Mouse (Mus musculus): ENCODE measurements around the gene AU040320. TPM values are rescaled to one million over a fixed set of nuclear protein-coding genes. Genes with fewer than 3 reads are reported as not detected.

The AU040320 gene
- polyA plus RNA-seq, 1 experiment from 2014 or later, result 18.8 TPM

DNA sequence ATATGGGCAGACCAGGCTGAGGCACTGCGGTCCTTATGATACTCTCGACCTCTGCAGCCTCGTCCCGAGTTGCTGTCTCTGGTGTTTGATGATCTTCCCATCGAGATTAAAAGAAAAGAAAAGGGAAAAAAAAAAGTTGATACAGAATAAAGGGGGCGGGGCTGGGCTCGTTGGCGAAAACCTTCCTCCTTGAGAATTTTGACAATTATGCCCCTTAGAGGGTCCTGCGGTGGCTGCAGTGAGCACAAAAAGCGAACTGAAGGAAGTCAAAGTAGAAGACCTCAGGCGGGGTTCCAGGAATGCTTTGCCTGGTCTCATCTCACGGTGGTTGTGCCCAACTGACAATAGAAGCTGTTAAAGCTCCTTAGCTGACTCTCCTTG lies 877 bp downstream of the AU040320 start:
- Histone ChIP-seq H3K9ac (ENCODE audit: low read depth, low read length) (peak overlapping the region; percentile 85), H3K27me3 (replicated peaks; ENCODE audit: control insufficient read depth, insufficient read depth, low read length) (no peaks in the 10 kb centered on the region), H3K4me1 (ENCODE audit: control insufficient read depth, insufficient read depth, low read length) (peaks cover 28% of the 10 kb centered on the region), H3K9me3 (ENCODE audit: control insufficient read depth, low read length) (no peaks in the 10 kb centered on the region), H3K4me3 (ENCODE audit: low read depth, low read length) (peak overlapping the region; percentile 92), H3K36me3 (ENCODE audit: control insufficient read depth, insufficient read depth, low read length) (peaks cover 22% of the 10 kb centered on the region; the same call in 1 of the 2 replicates), H3K4me2 (ENCODE audit: low read depth, low read length) (peak overlapping the region; percentile 99), H3K27ac (replicated peaks; ENCODE audit: low read depth, low read length) (peak overlapping the region; percentile 92)
- under 1% methylated on average over 12 of the region's 12 CpGs for WGBS
- DNase-seq (ENCODE audit: low spot score) (no peak), ATAC-seq (ENCODE audit: low read depth) (no peak)

- H3K36me3 ChIP-seq (ENCODE audit: control insufficient read depth, insufficient read depth, low read length), result peaks cover 21% of the 10 kb centered on the region; the same call in 1 of the 2 replicates
- no peak overlapping the region for H3K27ac ChIP-seq (replicated peaks; ENCODE audit: low read depth, low read length)
- peaks cover 26% of the 10 kb centered on the region for H3K4me1 ChIP-seq (ENCODE audit: control insufficient read depth, insufficient read depth, low read length)
- ATAC-seq (ENCODE audit: low read depth), result no peak
- H3K9ac ChIP-seq (ENCODE audit: low read depth, low read length), result peak overlapping the region; percentile 85; the same call in 1 of the 2 replicates
- H3K4me3 ChIP-seq (ENCODE audit: low read depth, low read length), result peak overlapping the region; percentile 92
- H3K27me3 ChIP-seq (replicated peaks; ENCODE audit: control insufficient read depth, insufficient read depth, low read length), result no peaks in the 10 kb centered on the region
- 47% methylated on average over 12 of the region's 12 CpGs for WGBS
- H3K4me2 ChIP-seq (ENCODE audit: low read depth, low read length), result peak overlapping the region; percentile 99
- DNase-seq (ENCODE audit: low spot score), result no peak
- no peaks in the 10 kb centered on the region for H3K9me3 ChIP-seq (ENCODE audit: control insufficient read depth, low read length)
Observed at GRCm38 (mm10) chr4:126754736-126755374, 1.5 kb downstream of the AU040320 start.

DNA sequence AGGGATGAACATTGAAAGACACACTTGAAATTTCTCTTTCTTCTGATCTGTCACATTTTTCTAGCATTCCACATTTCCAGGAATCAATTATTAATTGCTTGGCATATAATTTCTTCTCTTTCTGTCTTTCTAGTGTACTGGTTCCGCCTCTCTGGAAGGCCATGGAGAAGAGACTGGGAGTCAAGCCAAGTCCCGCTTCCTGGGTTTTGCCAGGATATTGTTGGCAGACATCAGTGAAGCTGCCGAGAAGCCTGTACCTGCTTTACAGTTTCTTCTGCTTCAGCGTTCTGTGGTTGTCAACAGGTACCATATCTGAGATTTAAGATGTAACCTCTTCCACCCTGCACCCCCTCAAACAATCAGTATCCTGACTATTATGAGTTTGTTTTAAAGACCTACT lies 3.4 kb downstream of the AU040320 start:
- peaks cover 17% of the 10 kb centered on the region for H3K4me1 ChIP-seq (ENCODE audit: control insufficient read depth, insufficient read depth, low read length)
- no peak for ATAC-seq (ENCODE audit: low read depth)
- no peaks in the 10 kb centered on the region for H3K27me3 ChIP-seq (replicated peaks; ENCODE audit: control insufficient read depth, insufficient read depth, low read length)
- H3K4me2 ChIP-seq (ENCODE audit: low read depth, low read length), result no peak overlapping the region
- no peak for DNase-seq (ENCODE audit: low spot score)
- no peak overlapping the region for H3K27ac ChIP-seq (replicated peaks; ENCODE audit: low read depth, low read length)
- WGBS, result 73% methylated on average over 4 of the region's 4 CpGs
- peaks cover 33% of the 10 kb centered on the region for H3K36me3 ChIP-seq (ENCODE audit: control insufficient read depth, insufficient read depth, low read length)
- H3K9ac ChIP-seq (ENCODE audit: low read depth, low read length), result no peak overlapping the region
- H3K9me3 ChIP-seq (ENCODE audit: control insufficient read depth, low read length), result no peaks in the 10 kb centered on the region
- H3K4me3 ChIP-seq (ENCODE audit: low read depth, low read length), result no peak overlapping the region

DNA sequence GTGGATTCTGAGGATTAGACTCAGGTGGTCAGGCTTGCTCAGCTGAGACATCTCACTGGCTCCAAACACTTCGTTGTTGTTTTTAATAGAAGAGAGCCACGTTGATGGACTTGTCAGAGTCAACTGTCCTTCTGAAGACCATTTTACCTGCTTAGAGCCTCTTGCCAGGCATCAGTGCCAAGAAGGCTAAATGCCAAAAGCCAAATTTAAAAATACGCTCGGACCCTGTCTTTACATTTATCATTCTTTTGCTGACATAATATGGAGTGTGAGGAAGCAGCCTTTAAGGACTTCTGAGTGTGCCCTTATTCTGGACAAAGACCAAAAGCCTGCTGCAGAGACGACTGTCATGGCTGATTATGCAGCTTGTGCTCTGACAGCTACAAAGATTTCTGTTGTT lies 5.0 kb downstream of the AU040320 start:
- H3K4me3 ChIP-seq (ENCODE audit: low read depth, low read length), result no peak overlapping the region
- 82% methylated on average over 5 of the region's 5 CpGs for WGBS
- no peak for DNase-seq (ENCODE audit: low spot score)

DNA sequence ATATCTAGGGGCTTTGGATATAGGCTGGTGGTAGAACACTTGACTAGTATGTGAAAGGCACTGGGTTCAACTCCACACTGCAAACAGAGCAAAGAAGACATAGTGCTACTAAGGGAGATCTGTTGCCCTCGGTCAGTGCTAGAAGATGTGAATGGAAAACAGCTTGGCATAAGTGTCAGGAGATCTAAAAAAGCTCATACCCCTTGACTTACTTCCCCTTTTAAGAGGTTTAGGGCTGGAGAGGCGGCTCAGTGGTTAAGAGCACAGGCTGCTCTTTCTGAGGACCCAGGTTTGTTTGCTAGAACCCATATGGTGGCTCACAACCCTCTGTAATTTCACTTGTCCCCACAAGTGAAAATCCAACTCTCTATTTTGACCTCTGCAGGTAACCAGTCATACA lies 6.1 kb downstream of the AU040320 start:
- Histone ChIP-seq H3K4me3 (ENCODE audit: low read depth, low read length) (no peak overlapping the region), H3K27me3 (replicated peaks; ENCODE audit: control insufficient read depth, insufficient read depth, low read length) (no peaks in the 10 kb centered on the region), H3K36me3 (ENCODE audit: control insufficient read depth, insufficient read depth, low read length) (peaks cover 46% of the 10 kb centered on the region), H3K9me3 (ENCODE audit: control insufficient read depth, low read length) (no peaks in the 10 kb centered on the region), H3K4me2 (ENCODE audit: low read depth, low read length) (no peak overlapping the region), H3K4me1 (ENCODE audit: control insufficient read depth, insufficient read depth, low read length) (0 out of 2 replicates have a peak, but pooled peaks cover 5% of the 10 kb centered on the region), H3K27ac (replicated peaks; ENCODE audit: low read depth, low read length) (no peak overlapping the region), H3K9ac (ENCODE audit: low read depth, low read length) (no peak overlapping the region)
- DNase-seq (ENCODE audit: low spot score), result no peak
- 81% methylated on average over 2 of the region's 2 CpGs for WGBS
- ATAC-seq (ENCODE audit: low read depth), result no peak

More for the DNA sequence above, 5.0 kb downstream of the AU040320 start:
- no peaks in the 10 kb centered on the region for H3K9me3 ChIP-seq (ENCODE audit: control insufficient read depth, low read length)
- peaks cover 39% of the 10 kb centered on the region for H3K36me3 ChIP-seq (ENCODE audit: control insufficient read depth, insufficient read depth, low read length)
- no peaks in the 10 kb centered on the region for H3K27me3 ChIP-seq (replicated peaks; ENCODE audit: control insufficient read depth, insufficient read depth, low read length)
- H3K4me1 ChIP-seq (ENCODE audit: control insufficient read depth, insufficient read depth, low read length), result 0 out of 2 replicates have a peak, but pooled peaks cover 8% of the 10 kb centered on the region
- ATAC-seq (ENCODE audit: low read depth), result no peak
- no peak overlapping the region for H3K27ac ChIP-seq (replicated peaks; ENCODE audit: low read depth, low read length)
- H3K4me2 ChIP-seq (ENCODE audit: low read depth, low read length), result no peak overlapping the region
- no peak overlapping the region for H3K9ac ChIP-seq (ENCODE audit: low read depth, low read length)

GRCm38 (mm10) chr4:126762586-126763359 lies 9.4 kb downstream of the AU040320 start:
- H3K9me3 ChIP-seq (ENCODE audit: control insufficient read depth, low read length), result no peaks in the 10 kb centered on the region
- WGBS, result 74% methylated on average over 11 of the region's 11 CpGs
- no peak overlapping the region for H3K27ac ChIP-seq (replicated peaks; ENCODE audit: low read depth, low read length)
- DNase-seq (ENCODE audit: low spot score) (no peak), ATAC-seq (ENCODE audit: low read depth) (no peak)
- no peaks in the 10 kb centered on the region for H3K4me1 ChIP-seq (ENCODE audit: control insufficient read depth, insufficient read depth, low read length)
- H3K4me2 ChIP-seq (ENCODE audit: low read depth, low read length), result no peak overlapping the region
- H3K4me3 ChIP-seq (ENCODE audit: low read depth, low read length), result no peak overlapping the region
- H3K36me3 ChIP-seq (ENCODE audit: control insufficient read depth, insufficient read depth, low read length), result peaks cover 43% of the 10 kb centered on the region
- H3K9ac ChIP-seq (ENCODE audit: low read depth, low read length), result no peak overlapping the region
- no peaks in the 10 kb centered on the region for H3K27me3 ChIP-seq (replicated peaks; ENCODE audit: control insufficient read depth, insufficient read depth, low read length)

DNA sequence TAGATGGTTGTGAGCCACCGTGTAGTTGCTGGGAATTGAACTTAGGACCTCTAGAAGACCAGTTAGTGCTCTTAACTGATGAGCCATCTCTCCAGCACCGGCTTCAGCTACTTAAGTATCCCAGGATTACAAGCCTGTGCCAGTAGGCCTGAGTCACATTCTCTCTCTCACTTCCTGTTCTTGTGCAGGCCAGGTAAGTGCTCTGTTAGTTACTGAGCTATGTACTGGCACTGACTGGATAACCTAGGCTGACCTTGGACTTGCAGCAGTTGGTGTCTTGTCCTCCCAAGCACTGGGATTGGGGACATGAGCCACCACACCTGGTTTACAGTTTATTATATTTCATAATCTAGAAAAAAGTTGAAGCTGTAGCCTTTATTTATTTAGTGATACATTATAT lies 10.1 kb downstream of the AU040320 start:
- Histone ChIP-seq H3K9ac (ENCODE audit: low read depth, low read length) (no peak overlapping the region), H3K27me3 (replicated peaks; ENCODE audit: control insufficient read depth, insufficient read depth, low read length) (no peaks in the 10 kb centered on the region), H3K9me3 (ENCODE audit: control insufficient read depth, low read length) (no peaks in the 10 kb centered on the region), H3K4me1 (ENCODE audit: control insufficient read depth, insufficient read depth, low read length) (no peaks in the 10 kb centered on the region), H3K27ac (replicated peaks; ENCODE audit: low read depth, low read length) (no peak overlapping the region), H3K4me2 (ENCODE audit: low read depth, low read length) (no peak overlapping the region), H3K4me3 (ENCODE audit: low read depth, low read length) (no peak overlapping the region), H3K36me3 (ENCODE audit: control insufficient read depth, insufficient read depth, low read length) (peaks cover 38% of the 10 kb centered on the region)
- DNase-seq (ENCODE audit: low spot score), result no peak
- ATAC-seq (ENCODE audit: low read depth), result no peak
- WGBS, result 91% methylated on average over 2 of the region's 2 CpGs

- H3K27ac ChIP-seq (replicated peaks; ENCODE audit: low read depth, low read length), result no peak overlapping the region
- no peak overlapping the region for H3K4me2 ChIP-seq (ENCODE audit: low read depth, low read length)
- ATAC-seq (ENCODE audit: low read depth) (no peak), DNase-seq (ENCODE audit: low spot score) (no peak)
- H3K4me1 ChIP-seq (ENCODE audit: control insufficient read depth, insufficient read depth, low read length), result no peaks in the 10 kb centered on the region
- H3K27me3 ChIP-seq (replicated peaks; ENCODE audit: control insufficient read depth, insufficient read depth, low read length), result no peaks in the 10 kb centered on the region
- no peak overlapping the region for H3K9ac ChIP-seq (ENCODE audit: low read depth, low read length)
- H3K4me3 ChIP-seq (ENCODE audit: low read depth, low read length), result no peak overlapping the region
- 0 out of 2 replicates have a peak, but pooled peaks cover 3% of the 10 kb centered on the region for H3K36me3 ChIP-seq (ENCODE audit: control insufficient read depth, insufficient read depth, low read length)
- WGBS, result 90% methylated on average over 9 of the region's 9 CpGs
- H3K9me3 ChIP-seq (ENCODE audit: control insufficient read depth, low read length), result no peaks in the 10 kb centered on the region
Observed at GRCm38 (mm10) chr4:126769800-126770563, 16.6 kb downstream of the AU040320 start.
